Mouse (Mus musculus): ENCODE results near the gene Batf3. TPM values are rescaled to one million over a fixed set of nuclear protein-coding genes. Genes with fewer than 3 reads are reported as not detected.

Batf3 gene
- total RNA-seq (2014; fragmentation: Nextera tagmentation) (not detected in 2 replicates), total RNA-seq (2017) (0.34 TPM in 1 of 2 replicates, not detected in the other)

DNA sequence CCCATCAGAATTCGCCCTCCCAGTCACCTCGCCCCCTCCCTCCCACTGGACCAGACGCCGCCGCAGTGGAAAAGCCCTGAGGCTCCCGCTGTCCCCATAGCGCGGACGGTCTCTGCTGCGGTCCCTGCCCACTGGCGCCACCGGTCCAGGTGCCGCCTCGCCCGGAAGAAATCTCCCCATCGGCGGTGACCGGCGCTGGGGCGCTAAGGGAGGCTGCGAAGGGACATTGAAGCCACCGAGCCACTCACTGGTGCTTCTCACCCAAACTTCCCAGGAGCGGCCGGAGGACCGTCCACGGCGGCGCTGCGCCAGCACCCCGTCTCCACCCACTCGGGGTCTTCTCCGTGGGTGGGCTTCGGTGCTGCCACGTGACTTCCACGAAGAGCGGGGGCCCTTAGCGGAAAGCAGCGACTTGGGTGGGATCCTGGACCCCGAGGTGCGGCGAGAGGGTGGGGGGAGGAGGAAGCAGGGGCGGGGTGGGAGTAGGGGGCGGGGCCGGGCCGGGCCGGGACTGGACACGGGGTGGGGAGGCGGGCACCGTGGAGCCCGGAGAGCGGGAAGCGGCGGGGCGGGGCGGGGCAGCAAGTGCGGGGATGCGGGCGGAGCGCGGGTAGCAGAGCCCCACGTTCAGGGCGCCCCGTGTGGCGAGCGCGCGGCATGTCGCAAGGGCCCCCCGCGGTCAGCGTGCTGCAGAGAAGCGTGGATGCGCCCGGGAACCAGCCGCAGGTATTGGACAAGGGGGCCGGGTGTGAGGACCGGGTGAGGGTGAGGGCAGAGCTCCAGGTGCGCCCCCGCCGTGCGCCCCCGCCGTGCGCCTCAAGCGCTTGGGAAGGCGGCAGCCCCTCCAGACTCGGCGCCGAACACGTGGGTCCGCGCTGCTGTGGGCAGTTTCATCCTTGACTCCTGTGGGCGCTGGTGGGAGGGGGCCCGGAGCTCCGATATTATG is at the start of gene Batf3:
Batf3 (plus strand) TSS at position 46 of the 946 bp plus-strand sequence.
- ATAC-seq (replicated peaks; ENCODE audit: low FRiP score, low TSS enrichment, poor library complexity, severe bottlenecking), result peak; percentile 65

- no peak for ATAC-seq (replicated peaks; ENCODE audit: low FRiP score, low TSS enrichment, poor library complexity, severe bottlenecking)
Observed at GRCm38 (mm10) chr1:191053555-191053954, 44.1 kb upstream of the Batf3 start.

GRCm38 (mm10) chr1:191054870-191055532 is 42.6 kb upstream of the Batf3 start:
- peak; percentile 94 for ATAC-seq (replicated peaks; ENCODE audit: low FRiP score, low TSS enrichment, poor library complexity, severe bottlenecking)

GRCm38 (mm10) chr1:191055533-191055873 is 42.1 kb upstream of the Batf3 start:
- peak; percentile 90 for ATAC-seq (replicated peaks; ENCODE audit: low FRiP score, low TSS enrichment, poor library complexity, severe bottlenecking)

GRCm38 (mm10) chr1:191057461-191057860 is 40.2 kb upstream of the Batf3 start:
- no peak for ATAC-seq (replicated peaks; ENCODE audit: low FRiP score, low TSS enrichment, poor library complexity, severe bottlenecking)

DNA sequence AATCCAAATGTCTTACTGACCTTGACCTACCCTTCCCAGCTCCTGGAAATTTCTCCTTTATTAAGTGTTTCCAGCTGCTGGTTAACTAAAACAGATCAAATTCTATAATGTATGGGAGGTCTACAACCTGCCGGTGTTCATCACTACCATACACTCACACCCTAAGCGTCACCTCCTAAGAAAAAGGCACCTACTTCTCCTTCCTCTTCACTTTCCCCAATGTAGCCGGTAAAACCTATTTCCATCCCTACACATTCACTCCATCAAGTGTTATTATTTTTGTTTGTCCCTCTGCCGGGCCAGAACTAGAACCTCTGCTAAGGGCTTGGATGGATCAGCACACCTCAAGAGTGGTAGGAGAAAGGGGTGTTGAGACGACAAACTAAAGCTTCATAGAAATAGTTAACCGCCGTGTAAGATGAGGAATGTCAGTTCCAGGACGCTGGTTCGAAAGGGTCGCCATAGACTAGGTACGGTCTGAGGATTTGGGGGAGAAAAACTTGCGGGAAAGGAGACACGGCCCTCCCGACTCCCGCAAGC is 35.3 kb upstream of the Batf3 start:
- no peak for ATAC-seq (replicated peaks; ENCODE audit: low FRiP score, low TSS enrichment, poor library complexity, severe bottlenecking)

- peak; percentile 93 for ATAC-seq (replicated peaks; ENCODE audit: low FRiP score, low TSS enrichment, poor library complexity, severe bottlenecking)
Observed at GRCm38 (mm10) chr1:191062781-191063485, 34.7 kb upstream of the Batf3 start, which contains the start of the genes Tatdn3 and Nsl1. Tatdn3 (minus strand) TSS chr1:191062932. Nsl1 (plus strand) TSS chr1:191063012.

GRCm38 (mm10) chr1:191063700-191064099 is 33.9 kb upstream of the Batf3 start:
- ATAC-seq (replicated peaks; ENCODE audit: low FRiP score, low TSS enrichment, poor library complexity, severe bottlenecking), result no peak

GRCm38 (mm10) chr1:191064535-191064934 is 33.1 kb upstream of the Batf3 start:
- no peak for ATAC-seq (replicated peaks; ENCODE audit: low FRiP score, low TSS enrichment, poor library complexity, severe bottlenecking)

GRCm38 (mm10) chr1:191065188-191065587 is 32.5 kb upstream of the Batf3 start:
- ATAC-seq (replicated peaks; ENCODE audit: low FRiP score, low TSS enrichment, poor library complexity, severe bottlenecking), result no peak

- no peak for ATAC-seq (replicated peaks; ENCODE audit: low FRiP score, low TSS enrichment, poor library complexity, severe bottlenecking)
Observed at GRCm38 (mm10) chr1:191068377-191068776, 29.3 kb upstream of the Batf3 start.

DNA sequence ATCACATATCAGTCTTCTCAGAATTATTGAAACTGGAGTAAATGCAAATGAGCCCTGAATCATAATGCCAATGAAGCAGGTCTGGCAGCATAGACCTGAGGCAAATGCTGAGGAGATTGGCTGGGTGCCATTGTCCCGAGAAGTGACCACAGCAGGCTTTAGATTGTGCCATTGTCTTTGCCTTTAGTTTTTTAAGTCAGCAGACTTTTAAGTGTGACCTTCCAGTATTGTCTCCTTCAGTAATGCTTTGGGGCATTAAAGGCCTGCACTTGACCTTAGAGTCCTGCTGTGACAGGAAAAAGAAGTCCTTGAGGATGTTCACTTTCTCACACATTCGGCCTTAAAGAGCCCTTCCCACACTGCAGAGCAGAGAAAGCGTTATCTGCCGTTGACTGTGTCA is 27.4 kb upstream of the Batf3 start:
- ATAC-seq (replicated peaks; ENCODE audit: low FRiP score, low TSS enrichment, poor library complexity, severe bottlenecking), result no peak

GRCm38 (mm10) chr1:191071613-191072012 is 26.0 kb upstream of the Batf3 start:
- no peak for ATAC-seq (replicated peaks; ENCODE audit: low FRiP score, low TSS enrichment, poor library complexity, severe bottlenecking)

GRCm38 (mm10) chr1:191072329-191072913 is 25.2 kb upstream of the Batf3 start:
- no peak for ATAC-seq (replicated peaks; ENCODE audit: low FRiP score, low TSS enrichment, poor library complexity, severe bottlenecking)

DNA sequence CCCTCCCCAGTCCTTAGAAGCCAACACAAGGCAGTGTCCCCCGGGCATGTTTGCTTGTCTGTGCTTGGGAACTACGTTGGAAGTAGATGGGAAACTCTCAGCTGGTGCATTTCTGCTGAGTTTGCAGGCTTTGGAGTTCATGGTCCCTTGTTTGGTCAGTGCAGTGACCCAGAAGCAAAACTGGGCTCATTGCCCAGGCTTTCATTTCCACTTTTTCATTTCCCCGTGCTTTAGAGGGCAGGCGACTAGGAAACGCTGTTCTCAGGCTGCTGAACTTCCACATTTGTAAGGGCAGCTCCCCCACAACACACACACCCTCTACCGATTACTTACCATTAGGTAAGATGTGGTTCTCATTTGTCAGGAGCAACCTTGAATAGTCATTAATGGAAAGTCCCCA is 24.6 kb upstream of the Batf3 start:
- no peak for ATAC-seq (replicated peaks; ENCODE audit: low FRiP score, low TSS enrichment, poor library complexity, severe bottlenecking)

DNA sequence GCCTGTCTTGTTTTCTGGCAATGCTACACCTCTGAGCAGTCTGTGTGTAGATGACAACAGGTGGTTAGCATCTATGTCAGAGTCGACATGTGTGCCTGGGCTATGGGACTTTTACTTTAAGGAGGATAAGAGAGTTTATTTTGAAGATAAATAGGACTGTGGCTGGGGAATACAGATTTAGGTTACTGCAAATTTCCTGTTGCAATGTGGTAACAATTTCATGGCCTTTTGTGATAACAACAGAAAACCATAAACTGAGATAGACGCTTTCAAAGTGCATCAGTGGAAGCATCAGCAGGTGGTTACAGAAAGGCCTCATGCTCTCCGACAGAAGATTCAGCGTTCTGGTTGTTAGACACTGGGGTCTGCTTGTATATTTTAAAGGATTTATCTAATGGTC is 24.2 kb upstream of the Batf3 start:
- ATAC-seq (replicated peaks; ENCODE audit: low FRiP score, low TSS enrichment, poor library complexity, severe bottlenecking), result peak; percentile 36

- ATAC-seq (replicated peaks; ENCODE audit: low FRiP score, low TSS enrichment, poor library complexity, severe bottlenecking), result no peak
Observed at GRCm38 (mm10) chr1:191075199-191075883, 22.3 kb upstream of the Batf3 start.

- no peak for ATAC-seq (replicated peaks; ENCODE audit: low FRiP score, low TSS enrichment, poor library complexity, severe bottlenecking)
Observed at GRCm38 (mm10) chr1:191083230-191083629, 14.4 kb upstream of the Batf3 start.

Measured in megakaryocyte-erythroid progenitor cell, adult 5-6 weeks (primary cell).